8 mouse cellular contexts compared by ENCODE assay signal in genomic region chr17:11664610-11665345, GRCm38 (mm10).
DNase-seq lines count a peak whose midpoint lies in the region; ATAC-seq and TF ChIP-seq lines count a peak whose summit lies in the region.

No protein-coding gene starts in this region.

- H3K4me3 ChIP-seq in limb, embryonic 11.5 days (ENCODE audit: low read depth, low read length): no peak overlapping the region
- H3K4me3 ChIP-seq in stomach, postnatal 0 days (ENCODE audit: low read depth, low read length): no peak overlapping the region

- H3K9me3 ChIP-seq in limb, embryonic 11.5 days (ENCODE audit: control insufficient read depth, low read length): no peaks in the 10 kb centered on the region
- no peaks in the 10 kb centered on the region for H3K9me3 ChIP-seq in stomach, postnatal 0 days (ENCODE audit: control insufficient read depth, low read length)

- H3K36me3 ChIP-seq in limb, embryonic 11.5 days (ENCODE audit: control insufficient read depth, insufficient read depth, low read length): no peaks in the 10 kb centered on the region
- no peaks in the 10 kb centered on the region for H3K36me3 ChIP-seq in stomach, postnatal 0 days (ENCODE audit: control insufficient read depth, insufficient read depth, low read length)

- H3K4me1 ChIP-seq in limb, embryonic 11.5 days (ENCODE audit: control insufficient read depth, insufficient read depth, low read length): no peaks in the 10 kb centered on the region
- H3K4me1 ChIP-seq in stomach, postnatal 0 days (replicated peaks; ENCODE audit: control insufficient read depth, insufficient read depth): no peaks in the 10 kb centered on the region

- 36% methylated on average over 20 of the region's 20 CpGs for WGBS in limb, embryonic 11.5 days
- WGBS in stomach, postnatal 0 days: 40% methylated on average over 20 of the region's 20 CpGs

- no peaks in the 10 kb centered on the region for H3K27me3 ChIP-seq in limb, embryonic 11.5 days (ENCODE audit: control insufficient read depth, insufficient read depth, low read length)
- H3K27me3 ChIP-seq in stomach, postnatal 0 days (ENCODE audit: control insufficient read depth, insufficient read depth, low read length): no peaks in the 10 kb centered on the region

- no peak overlapping the region for H3K27ac ChIP-seq in limb, embryonic 11.5 days (replicated peaks; ENCODE audit: low read depth, low read length)
- H3K27ac ChIP-seq in stomach, postnatal 0 days (replicated peaks): no peak overlapping the region

- ATAC-seq in cerebellum, adult (ENCODE audit: insufficient number of reproducible peaks, low FRiP score, low TSS enrichment): no peak
- ATAC-seq in limb, embryonic 11.5 days (ENCODE audit: insufficient number of reproducible peaks, low FRiP score, low TSS enrichment, low read depth): no peak
- ATAC-seq in stomach, postnatal 0 days (ENCODE audit: low FRiP score, low TSS enrichment): no peak

- H3K9ac ChIP-seq in limb, embryonic 11.5 days (ENCODE audit: low read length): no peak overlapping the region
- no peak overlapping the region for H3K9ac ChIP-seq in stomach, postnatal 0 days (ENCODE audit: low read length)

- no peak for TF ChIP-seq EP300 in stomach, postnatal 0 days (optimal IDR thresholded peaks at IDR 0.05)

- DNase-seq in cerebellum, adult 9-11 months: peak; percentile 5
- peak; percentile 19 for DNase-seq in right cerebral cortex, postnatal 25 days
- DNase-seq in right cerebral cortex, adult 18-20 months: no peak
- peak; percentile 21 for DNase-seq in limb, embryonic 11.5 days (ENCODE audit: low spot score)
- no peak for DNase-seq in stomach, postnatal 0 days (ENCODE audit: low spot score)
- DNase-seq in gastrocnemius, adult 18-20 months (ENCODE audit: low spot score): no peak
- no peak for DNase-seq in spleen, postnatal 10 days (ENCODE audit: low spot score in 2 of 2)

- H3K4me2 ChIP-seq in limb, embryonic 11.5 days (ENCODE audit: low read depth, severe bottlenecking): no peak overlapping the region
- peak overlapping the region; percentile 23; the same call in 1 of the 2 replicates for H3K4me2 ChIP-seq in stomach, postnatal 0 days (replicated peaks; ENCODE audit: low read depth)

- TF ChIP-seq CTCF in stomach, postnatal 0 days (IDR thresholded peaks at IDR 0.05; ENCODE audit: low read depth): no peak

Comparison
In these comparisons a context has a peak if more than half of its experiments do, and no peak if none do; other contexts are left out.
1. DNase-seq: peak in cerebellum, adult 9-11 months (single experiment), right cerebral cortex, postnatal 25 days (single experiment) and limb, embryonic 11.5 days (single experiment); none in right cerebral cortex, adult 18-20 months (single experiment), stomach, postnatal 0 days (single experiment), gastrocnemius, adult 18-20 months (single experiment) and spleen, postnatal 10 days (0 of 2).